Mouse (Mus musculus) limb, embryonic 15.5 days (tissue): ENCODE data around the gene Pgm5. TPM values are rescaled to one million over a fixed set of nuclear protein-coding genes. Genes with fewer than 3 reads are reported as not detected.

Experiments used
- ATAC-seq: fragments of 200-750 bp; cut with Nextera tagmentation; 2 replicates; pipeline ENCODE4 v1.8.0; 2017; ENCODE audit warnings: low read depth, moderate TSS enrichment; ENCODE audit not compliant: insufficient number of reproducible peaks, low FRiP score, low TSS enrichment
- H3K27ac ChIP-seq: fragments of 300-500 bp; sonication (generic); 2 replicates; pipeline ENCODE4 v1.5.1; 2015; ENCODE audit warnings: moderate library complexity, mild to moderate bottlenecking, inconsistent platforms
- H3K27me3 ChIP-seq: fragments of 300-500 bp; sonication (generic); 2 replicates; pipeline ENCODE4 v1.6.1; 2015; ENCODE audit warnings: inconsistent platforms
- H3K36me3 ChIP-seq: fragments of 300-500 bp; sonication (generic); 2 replicates; pipeline ENCODE4 v1.6.1; 2015; ENCODE audit warnings: inconsistent platforms
- H3K4me1 ChIP-seq: fragments of 300-500 bp; sonication (generic); 2 replicates; pipeline ENCODE4 v1.6.1; 2015; ENCODE audit warnings: inconsistent platforms
- H3K4me2 ChIP-seq: fragments of 300-500 bp; sonication (generic); 2 replicates; pipeline ENCODE4 v1.6.1; 2015; ENCODE audit warnings: mild to moderate bottlenecking, inconsistent platforms
- H3K4me3 ChIP-seq: fragments of 300-500 bp; sonication (generic); 2 replicates; pipeline ENCODE4 v1.5.1; 2015; ENCODE audit warnings: mild to moderate bottlenecking, inconsistent platforms
- H3K9ac ChIP-seq: fragments of 300-500 bp; sonication (generic); 2 replicates; pipeline ENCODE4 v1.6.1; 2015; ENCODE audit warnings: inconsistent platforms
- H3K9me3 ChIP-seq: fragments of 300-500 bp; sonication (generic); 2 replicates; pipeline ENCODE4 v1.6.1; 2016; ENCODE audit warnings: inconsistent platforms
- WGBS: fragments of 180-500 bp; shearing (Covaris S2); methylation state at CpG from one replicate; pipeline ENCODE4 v1.1.7; 2015; 5-methylcytosine and 5-hydroxymethylcytosine counted together
- polyA plus RNA-seq: library from polyadenylated mRNA; unstranded; fragments of >200 nt; fragmentation: Nextera tagmentation; extraction: Ambion mirVana; gene quantifications from 2 replicates; pipeline ENCODE4 v1.2.1, GENCODE M21; 2015

Pgm5 gene
- polyA plus RNA-seq, 1 experiment from 2014 or later, result 2.2 TPM

DNA sequence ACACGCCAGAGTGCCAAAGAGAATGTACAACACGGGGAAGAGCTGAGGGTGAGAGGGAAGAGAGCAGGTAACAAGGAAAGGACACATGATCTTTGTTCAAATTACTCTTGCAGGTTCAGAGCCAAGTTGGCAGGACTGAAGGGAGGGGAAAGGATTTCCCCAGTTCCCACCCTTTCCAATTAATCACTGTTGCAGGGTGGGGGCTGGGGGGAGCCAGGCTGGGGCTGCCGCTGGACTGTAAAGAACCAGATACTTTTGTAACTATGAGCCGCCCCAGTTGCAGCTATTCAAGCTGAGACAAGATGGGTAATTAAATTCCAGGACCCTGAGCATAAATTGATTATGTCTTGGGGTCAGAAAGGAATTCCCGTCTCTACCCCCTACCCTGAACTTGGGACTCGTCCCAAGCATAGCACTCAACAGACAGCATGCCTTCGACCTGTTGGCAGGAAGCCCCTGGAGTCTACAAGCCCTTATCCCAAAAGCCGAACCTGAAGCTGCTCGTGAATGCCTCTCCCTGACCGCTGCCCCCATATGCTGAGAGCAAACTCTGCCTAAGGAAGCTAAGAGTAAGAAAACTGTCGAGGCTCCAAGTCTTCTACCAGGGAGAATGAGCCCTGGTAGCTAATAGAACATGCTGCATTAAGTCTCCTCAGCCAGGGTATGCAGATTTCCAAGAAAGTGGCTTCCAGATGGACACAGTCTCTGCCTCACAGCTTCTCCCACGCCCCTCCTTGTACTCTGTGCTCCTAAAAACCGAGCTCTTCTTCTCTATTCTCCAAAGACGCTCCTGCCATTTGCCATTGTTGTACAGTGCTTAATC lies 107.8 kb downstream of the Pgm5 start:
- WGBS, result 25% methylated on average over 14 of the region's 14 CpGs
- Histone ChIP-seq H3K4me1 (peaks cover 16% of the 10 kb centered on the region; the same call in 1 of the 2 replicates), H3K9me3 (no peaks in the 10 kb centered on the region), H3K36me3 (no peaks in the 10 kb centered on the region), H3K4me3 (no peak overlapping the region), H3K27me3 (no peaks in the 10 kb centered on the region), H3K9ac (no peak overlapping the region), H3K27ac (no peak overlapping the region), H3K4me2 (no peak overlapping the region)
- ATAC-seq, result no peak

DNA sequence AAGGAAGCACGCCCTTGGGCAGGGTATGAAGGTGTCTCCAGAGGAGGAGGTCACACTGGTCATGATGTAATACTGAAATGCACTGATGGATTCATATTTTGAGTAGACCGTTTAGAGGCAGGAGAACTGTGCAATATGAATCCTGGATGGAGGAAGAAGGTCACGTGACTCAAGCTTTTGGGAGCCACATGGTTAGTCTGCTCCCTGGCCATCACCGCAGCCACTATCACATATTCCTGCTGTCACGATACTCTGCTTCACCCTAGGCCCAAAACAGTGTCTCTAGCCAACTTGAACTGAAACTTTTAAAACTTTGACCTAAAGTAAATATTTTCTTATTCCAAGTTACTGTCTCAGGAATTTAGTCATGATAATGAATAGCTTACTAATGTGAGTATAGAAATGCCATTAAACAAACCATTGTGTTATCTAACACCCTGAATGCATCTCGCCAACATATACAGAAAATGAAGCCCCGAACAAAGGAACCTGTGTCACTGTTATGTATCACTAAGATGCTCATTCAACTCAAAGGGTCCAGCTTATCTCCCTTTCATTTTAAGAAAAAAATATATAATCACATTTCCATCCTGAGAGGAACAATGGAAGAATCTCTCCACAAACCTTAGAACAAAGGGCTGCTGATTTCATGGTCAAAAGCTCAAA lies 108.6 kb downstream of the Pgm5 start:
- Histone ChIP-seq H3K4me2 (no peak overlapping the region), H3K9me3 (no peaks in the 10 kb centered on the region), H3K4me1 (peaks cover 16% of the 10 kb centered on the region; the same call in 1 of the 2 replicates), H3K4me3 (no peak overlapping the region), H3K9ac (no peak overlapping the region), H3K36me3 (no peaks in the 10 kb centered on the region), H3K27ac (no peak overlapping the region), H3K27me3 (no peaks in the 10 kb centered on the region)
- no peak for ATAC-seq
- 86% methylated on average over 7 of the region's 7 CpGs for WGBS

DNA sequence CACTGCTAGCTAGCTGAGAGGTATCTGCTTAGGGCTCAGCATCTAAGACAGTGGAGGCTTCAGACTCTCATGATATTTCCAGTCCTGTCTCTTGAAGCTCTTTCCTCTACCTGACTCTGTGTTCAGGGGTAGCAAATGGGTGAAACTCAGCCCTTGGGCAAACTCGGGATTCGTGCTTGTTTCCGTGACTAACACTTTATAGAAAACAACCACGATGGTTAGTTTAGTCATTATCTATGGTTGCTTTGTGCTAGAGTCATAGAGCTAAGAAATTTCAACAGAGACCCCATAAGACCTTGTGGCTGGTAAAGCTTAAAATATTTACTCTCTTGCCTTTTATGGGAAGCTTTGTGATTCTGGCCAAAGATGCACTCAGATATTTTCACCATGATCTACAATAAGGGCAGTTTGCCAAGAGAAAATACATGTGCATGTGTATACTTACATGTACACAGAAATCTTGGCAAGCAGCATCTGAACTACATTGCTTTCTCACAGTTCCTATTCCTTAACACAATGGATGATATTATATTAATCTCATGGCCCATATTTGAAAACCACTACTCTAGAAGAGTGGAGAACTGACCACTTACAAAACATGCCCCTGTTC lies 115.3 kb downstream of the Pgm5 start:
- Histone ChIP-seq H3K4me1 (no peaks in the 10 kb centered on the region), H3K9me3 (no peaks in the 10 kb centered on the region), H3K9ac (no peak overlapping the region), H3K27ac (no peak overlapping the region), H3K4me3 (no peak overlapping the region), H3K36me3 (no peaks in the 10 kb centered on the region), H3K4me2 (no peak overlapping the region), H3K27me3 (no peaks in the 10 kb centered on the region)
- WGBS, result 71% methylated on average over 4 of the region's 4 CpGs
- no peak for ATAC-seq

DNA sequence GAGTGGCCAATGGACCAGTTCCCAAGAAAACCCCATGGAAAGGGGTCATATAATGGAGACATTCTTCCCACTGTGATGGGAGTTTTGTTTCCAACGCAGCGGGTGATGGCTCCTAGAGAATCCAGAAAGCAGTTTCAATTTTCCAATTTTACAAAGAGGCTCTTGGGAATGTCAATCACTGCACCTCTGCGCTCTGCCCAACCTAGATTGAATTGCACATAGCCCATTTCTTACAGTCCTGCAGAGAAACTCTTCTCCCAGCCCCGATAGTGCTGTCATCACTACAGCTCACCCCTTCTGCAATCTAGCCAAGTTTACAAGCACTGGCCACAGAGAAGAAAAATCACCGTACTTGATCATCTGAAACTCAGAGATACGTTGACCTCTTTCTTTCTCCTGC lies 119.0 kb downstream of the Pgm5 start:
- H3K27me3 ChIP-seq, result no peaks in the 10 kb centered on the region
- no peaks in the 10 kb centered on the region for H3K4me1 ChIP-seq
- no peaks in the 10 kb centered on the region for H3K9me3 ChIP-seq
- no peak overlapping the region for H3K4me3 ChIP-seq
- no peak overlapping the region for H3K4me2 ChIP-seq
- WGBS, result 78% methylated on average over 6 of the region's 6 CpGs
- no peak overlapping the region for H3K27ac ChIP-seq
- no peak overlapping the region for H3K9ac ChIP-seq
- no peak for ATAC-seq
- H3K36me3 ChIP-seq, result no peaks in the 10 kb centered on the region

DNA sequence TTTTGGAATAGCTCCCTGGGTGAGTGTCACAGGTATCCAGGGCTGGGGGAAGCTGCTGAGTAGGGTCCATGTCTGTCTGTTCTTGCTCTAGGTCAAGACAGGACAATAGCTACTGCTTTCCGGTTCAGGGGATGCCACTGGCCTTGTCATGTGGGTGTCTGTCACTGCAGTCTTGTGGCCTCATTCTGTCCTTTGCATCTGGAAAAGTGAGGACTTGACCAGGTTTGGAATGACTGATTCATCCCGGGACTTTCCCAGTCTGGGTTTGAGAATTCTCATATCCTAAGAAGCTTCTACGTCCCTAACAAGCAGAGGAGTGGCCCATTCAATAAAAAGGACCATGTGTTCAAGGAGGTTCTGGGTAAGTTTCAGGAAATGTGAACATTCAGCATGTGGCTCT lies 122.9 kb downstream of the Pgm5 start:
- H3K4me1 ChIP-seq, result peaks cover 7% of the 10 kb centered on the region; the same call in 1 of the 2 replicates
- WGBS, result 74% methylated on average over 3 of the region's 3 CpGs
- no peak for ATAC-seq

DNA sequence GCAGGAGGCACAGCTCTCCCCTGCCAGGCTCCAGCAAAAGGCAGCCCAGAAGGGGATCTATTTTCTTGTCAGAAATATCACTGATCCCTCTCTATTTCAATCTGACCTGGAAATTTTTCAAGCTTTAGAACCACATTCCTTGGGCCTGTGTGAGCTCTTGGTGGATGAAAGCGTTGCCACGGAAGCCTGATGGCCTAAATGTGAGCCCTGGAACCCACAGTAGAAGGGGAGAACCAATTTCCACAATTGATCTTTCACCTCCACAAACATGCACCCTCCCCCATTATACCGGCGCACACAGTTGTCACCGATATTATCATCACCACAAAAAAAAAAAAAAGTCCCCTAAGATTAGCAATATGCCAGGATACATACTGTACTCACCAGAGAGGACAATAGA lies 123.6 kb downstream of the Pgm5 start:
- H3K4me1 ChIP-seq, result peaks cover 7% of the 10 kb centered on the region; the same call in 1 of the 2 replicates
- no peaks in the 10 kb centered on the region for H3K36me3 ChIP-seq
- no peak overlapping the region for H3K4me3 ChIP-seq
- no peaks in the 10 kb centered on the region for H3K9me3 ChIP-seq
- H3K9ac ChIP-seq, result no peak overlapping the region
- ATAC-seq, result no peak
- no peak overlapping the region for H3K4me2 ChIP-seq
- no peaks in the 10 kb centered on the region for H3K27me3 ChIP-seq
- H3K27ac ChIP-seq, result no peak overlapping the region
- 92% methylated on average over 5 of the region's 5 CpGs for WGBS

More for the DNA sequence above, 122.9 kb downstream of the Pgm5 start:
- H3K4me2 ChIP-seq, result no peak overlapping the region
- no peak overlapping the region for H3K27ac ChIP-seq
- no peaks in the 10 kb centered on the region for H3K27me3 ChIP-seq
- no peaks in the 10 kb centered on the region for H3K36me3 ChIP-seq
- no peaks in the 10 kb centered on the region for H3K9me3 ChIP-seq
- no peak overlapping the region for H3K4me3 ChIP-seq
- no peak overlapping the region for H3K9ac ChIP-seq

DNA sequence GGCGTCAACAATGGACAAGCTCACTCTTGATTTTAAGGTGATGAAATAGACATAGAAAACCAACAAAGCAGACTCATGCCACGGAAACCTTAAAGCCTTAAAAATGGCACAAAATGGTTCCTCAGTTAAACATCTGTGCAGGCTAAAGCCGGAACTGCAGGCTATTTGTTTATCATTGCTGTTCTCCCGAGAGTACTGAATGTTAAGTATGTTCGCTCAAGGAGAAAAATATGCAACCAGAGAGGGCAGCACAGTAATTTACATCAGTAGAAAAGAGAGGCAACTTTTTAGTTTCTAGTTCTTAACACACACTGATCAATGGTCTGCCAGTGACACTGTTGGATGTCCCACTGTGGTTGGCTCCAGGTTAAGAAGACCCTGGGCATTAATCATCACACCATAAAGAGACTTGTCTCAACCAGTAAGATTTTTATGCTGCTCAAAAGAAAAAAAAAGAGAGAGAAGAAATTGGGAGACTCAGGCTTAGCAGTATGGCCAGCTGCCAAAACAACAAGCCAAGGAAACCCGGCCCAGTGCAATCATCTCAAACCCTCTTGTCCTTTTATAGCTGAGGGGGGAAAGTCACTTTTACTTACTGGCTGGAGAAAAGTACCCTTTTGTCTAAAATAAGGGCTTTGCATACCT lies 126.0 kb downstream of the Pgm5 start:
- Histone ChIP-seq H3K4me1 (peaks cover 7% of the 10 kb centered on the region; the same call in 1 of the 2 replicates), H3K9me3 (no peaks in the 10 kb centered on the region), H3K27ac (no peak overlapping the region), H3K27me3 (no peaks in the 10 kb centered on the region), H3K9ac (no peak overlapping the region), H3K4me2 (no peak overlapping the region), H3K36me3 (no peaks in the 10 kb centered on the region), H3K4me3 (no peak overlapping the region)
- ATAC-seq, result no peak
- 42% methylated on average over 6 of the region's 6 CpGs for WGBS

DNA sequence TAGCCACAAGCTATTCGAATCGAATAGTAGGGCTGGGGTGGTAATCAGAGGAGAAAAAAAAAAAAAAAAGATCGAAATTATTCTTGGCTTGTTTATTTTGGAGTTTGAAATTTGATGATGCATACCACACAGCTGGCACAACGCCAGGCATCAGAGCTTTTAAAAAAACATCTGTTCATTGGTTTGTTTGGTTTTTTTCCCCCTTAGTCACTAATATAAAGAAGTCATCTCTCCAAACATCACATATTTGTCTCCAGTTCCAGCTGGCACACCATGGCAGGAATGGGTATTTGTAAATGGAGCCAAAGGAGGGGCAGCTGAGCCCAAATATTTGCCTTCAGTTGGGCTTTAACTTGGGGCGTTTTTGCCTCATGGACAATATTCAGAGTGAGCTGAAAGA lies 131.0 kb downstream of the Pgm5 start:
- H3K27me3 ChIP-seq, result no peaks in the 10 kb centered on the region
- H3K4me2 ChIP-seq, result no peak overlapping the region
- no peak overlapping the region for H3K4me3 ChIP-seq
- no peaks in the 10 kb centered on the region for H3K36me3 ChIP-seq
- WGBS, result 45% methylated on average over 5 of the region's 5 CpGs
- no peak for ATAC-seq
- H3K9ac ChIP-seq, result no peak overlapping the region
- H3K9me3 ChIP-seq, result no peaks in the 10 kb centered on the region
- peaks cover under 1% of the 10 kb centered on the region; the same call in 1 of the 2 replicates for H3K4me1 ChIP-seq
- H3K27ac ChIP-seq, result no peak overlapping the region

DNA sequence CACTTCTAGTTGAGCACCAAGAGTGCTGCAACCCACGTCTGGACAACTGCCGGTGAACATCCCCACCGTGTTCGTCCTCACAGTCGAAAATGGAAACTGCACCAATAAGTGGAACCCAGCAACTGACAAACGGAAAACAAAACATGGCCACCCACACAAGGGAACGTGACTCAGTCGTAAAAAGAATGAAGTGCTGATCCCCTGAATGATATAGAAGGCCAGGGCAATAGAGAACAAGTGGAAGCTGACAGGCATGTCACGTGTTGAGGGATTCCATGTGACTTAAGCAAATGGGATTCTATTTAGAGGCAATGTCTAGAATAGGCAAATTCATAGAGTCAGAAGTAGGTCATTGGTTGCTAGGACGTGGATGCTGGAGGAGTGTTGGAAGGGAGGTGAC lies 137.3 kb downstream of the Pgm5 start:
- Histone ChIP-seq H3K36me3 (no peaks in the 10 kb centered on the region), H3K27me3 (no peaks in the 10 kb centered on the region), H3K27ac (no peak overlapping the region), H3K4me2 (no peak overlapping the region), H3K9me3 (no peaks in the 10 kb centered on the region), H3K4me1 (no peaks in the 10 kb centered on the region), H3K4me3 (no peak overlapping the region), H3K9ac (no peak overlapping the region)
- no peak for ATAC-seq
- 80% methylated on average over 10 of the region's 10 CpGs for WGBS

DNA sequence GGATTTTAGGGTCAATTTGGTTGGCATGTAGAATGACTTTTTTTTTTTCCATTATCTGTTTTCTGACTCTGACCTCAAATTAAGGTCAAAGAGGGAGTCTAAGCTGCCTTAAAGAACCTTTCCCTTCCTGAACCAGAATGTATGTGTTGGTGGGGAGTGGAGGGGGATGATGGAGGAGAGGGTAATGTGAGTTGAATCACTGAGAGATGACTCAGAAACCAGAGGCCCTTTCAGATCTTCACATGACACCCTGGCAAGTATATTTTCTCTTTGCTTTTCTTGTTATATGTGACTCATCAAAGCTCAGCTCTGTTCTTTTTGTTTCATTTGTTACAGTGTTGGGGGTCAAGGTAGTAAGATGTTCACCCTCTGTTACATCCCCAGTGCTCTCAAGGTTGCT lies 141.2 kb downstream of the Pgm5 start:
- H3K4me1 ChIP-seq, result no peaks in the 10 kb centered on the region
- no peak overlapping the region for H3K4me3 ChIP-seq
- no peak for ATAC-seq

DNA sequence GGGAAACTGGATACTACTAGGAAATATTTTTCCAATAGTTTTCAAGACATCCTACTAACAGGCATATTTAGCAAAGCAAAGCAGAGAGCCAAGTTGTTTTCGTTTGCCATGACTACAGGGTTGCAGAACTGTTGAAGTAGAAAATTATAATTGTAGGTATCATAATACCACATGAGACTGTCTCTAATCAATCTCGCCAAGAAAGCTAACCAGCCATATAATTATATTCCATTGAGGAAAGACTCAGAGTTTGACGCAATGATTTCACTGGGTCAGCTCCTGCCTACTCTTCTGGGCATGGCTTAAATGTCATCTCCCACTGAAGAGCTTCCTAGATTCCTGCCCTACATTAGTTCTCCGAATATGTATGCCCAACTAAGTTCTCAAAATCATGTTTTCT lies 142.2 kb downstream of the Pgm5 start:
- no peak overlapping the region for H3K9ac ChIP-seq
- 82% methylated on average over 4 of the region's 4 CpGs for WGBS
- H3K4me2 ChIP-seq, result no peak overlapping the region
- H3K4me3 ChIP-seq, result no peak overlapping the region
- no peak overlapping the region for H3K27ac ChIP-seq
- H3K9me3 ChIP-seq, result no peaks in the 10 kb centered on the region
- no peaks in the 10 kb centered on the region for H3K4me1 ChIP-seq
- no peak for ATAC-seq
- no peaks in the 10 kb centered on the region for H3K27me3 ChIP-seq
- no peaks in the 10 kb centered on the region for H3K36me3 ChIP-seq

More for the DNA sequence above, 141.2 kb downstream of the Pgm5 start:
- Histone ChIP-seq H3K36me3 (no peaks in the 10 kb centered on the region), H3K27ac (no peak overlapping the region), H3K9ac (no peak overlapping the region), H3K4me2 (no peak overlapping the region), H3K9me3 (no peaks in the 10 kb centered on the region), H3K27me3 (no peaks in the 10 kb centered on the region)

DNA sequence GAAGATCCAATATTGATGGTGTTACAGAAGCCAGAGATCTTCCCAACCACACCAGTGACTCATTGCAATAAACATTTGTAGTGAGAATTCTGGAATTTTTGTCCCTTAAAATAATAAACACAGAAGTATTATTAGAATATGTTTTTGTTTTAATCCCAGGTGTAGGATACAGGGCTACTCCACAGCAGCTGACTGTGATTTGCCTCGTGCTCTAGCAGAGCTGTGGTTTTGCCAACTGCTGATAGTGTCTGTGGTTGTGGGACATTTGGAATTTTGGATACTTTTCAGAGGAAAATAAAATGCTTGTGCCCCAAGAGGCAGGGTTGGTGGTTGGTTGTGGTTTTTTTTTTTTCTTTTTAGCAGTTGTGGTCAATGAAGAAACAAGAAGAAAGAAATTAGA lies 143.6 kb downstream of the Pgm5 start:
- no peak for ATAC-seq
- 40% methylated on average over 1 of the region's 1 CpGs for WGBS
- Histone ChIP-seq H3K4me3 (no peak overlapping the region), H3K4me1 (no peaks in the 10 kb centered on the region), H3K9me3 (no peaks in the 10 kb centered on the region), H3K4me2 (no peak overlapping the region), H3K27me3 (no peaks in the 10 kb centered on the region), H3K36me3 (no peaks in the 10 kb centered on the region), H3K27ac (no peak overlapping the region), H3K9ac (no peak overlapping the region)
